Mouse (Mus musculus) layer of hippocampus, adult 8-10 months (tissue): ENCODE results near the gene Pnkp. TPM values are rescaled to one million over a fixed set of nuclear protein-coding genes. Genes with fewer than 3 reads are reported as not detected.

Experiments
- DNase-seq, 2 experiments: peaks; one replicate each; pipeline ENCODE4 v3.0.0; 2022; ENCODE audit warnings: low spot score in 2 of 2
- total RNA-seq, 4 experiments: library from RNA; stranded (reverse); gene quantifications; 2 replicates each; pipeline ENCODE4 v1.2.4; 2022

Gene Pnkp
- 10 to 100 TPM; 29.8 to 37.7 (median 32.4) TPM for total RNA-seq

DNA sequence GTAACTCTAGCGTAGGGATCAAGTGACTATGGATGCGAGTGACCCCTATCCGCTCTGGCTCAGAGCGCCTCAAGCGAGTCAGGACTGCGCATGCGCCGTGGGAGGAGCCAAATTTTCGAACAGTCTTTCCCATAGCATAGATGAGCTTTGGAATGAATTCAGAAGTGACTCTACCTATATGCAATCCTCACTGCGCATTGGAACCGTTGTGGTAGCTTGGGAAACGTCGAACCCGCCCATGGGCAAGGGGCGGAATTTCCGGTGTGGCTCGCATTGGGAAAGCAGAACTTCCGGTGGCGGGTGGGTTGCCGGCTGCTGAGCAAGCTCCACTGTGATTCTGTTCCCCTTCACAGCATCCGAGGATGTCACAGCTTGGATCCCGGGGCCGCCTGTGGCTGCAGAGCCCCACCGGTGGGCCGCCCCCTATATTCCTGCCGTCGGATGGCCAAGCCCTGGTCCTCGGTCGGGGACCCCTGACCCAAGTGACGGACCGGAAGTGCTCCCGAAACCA, at the start of gene Pnkp:
Gene Pnkp, plus strand, starts transcription at position 98 of the 511 bp plus-strand sequence.
- DNase-seq = peak; percentile 91 to 94

DNA sequence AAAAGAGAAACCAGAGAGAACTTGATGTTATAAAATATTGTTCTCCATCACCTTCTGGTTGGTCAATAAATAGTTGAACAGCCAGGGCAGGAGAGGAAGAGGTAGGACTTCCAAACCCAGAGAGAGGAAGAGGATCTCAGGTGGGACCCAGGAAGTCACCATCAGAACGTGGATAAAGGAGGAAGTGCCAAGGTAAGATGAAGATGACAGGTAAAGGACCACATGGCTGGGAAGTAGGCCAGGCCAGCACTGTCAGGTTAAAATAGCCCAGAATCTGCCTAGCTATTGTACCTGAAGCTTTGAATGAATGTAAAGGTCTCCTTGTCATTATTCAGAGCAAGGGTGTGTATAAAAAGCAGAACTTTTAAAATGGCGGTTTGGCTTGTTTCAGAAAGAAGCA, 48.0 kb upstream of the Pnkp start:
- DNase-seq = peak in 1 of 2 experiments; percentile 0

DNA sequence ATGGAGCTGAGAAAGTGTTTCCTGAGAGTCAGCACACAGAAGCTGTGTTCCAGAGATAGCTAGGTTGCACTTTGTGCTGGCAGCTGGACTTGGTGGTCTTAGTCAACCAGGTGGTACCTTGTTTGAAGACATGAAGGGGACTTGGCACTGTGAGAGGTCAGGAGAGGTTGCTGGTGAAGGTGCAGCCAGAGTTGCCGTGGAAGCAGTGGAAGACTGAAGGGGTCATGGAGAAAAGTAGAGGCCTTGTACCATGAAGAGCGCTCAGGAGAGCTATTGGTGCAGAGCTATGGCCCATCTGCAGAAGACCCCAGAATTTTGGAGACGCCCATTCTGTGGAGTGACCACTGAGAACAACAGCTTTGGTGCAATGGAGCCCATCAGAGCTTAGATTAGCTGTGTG, 47.5 kb upstream of the Pnkp start:
- peak in 1 of 2 experiments; percentile 1 for DNase-seq

DNA sequence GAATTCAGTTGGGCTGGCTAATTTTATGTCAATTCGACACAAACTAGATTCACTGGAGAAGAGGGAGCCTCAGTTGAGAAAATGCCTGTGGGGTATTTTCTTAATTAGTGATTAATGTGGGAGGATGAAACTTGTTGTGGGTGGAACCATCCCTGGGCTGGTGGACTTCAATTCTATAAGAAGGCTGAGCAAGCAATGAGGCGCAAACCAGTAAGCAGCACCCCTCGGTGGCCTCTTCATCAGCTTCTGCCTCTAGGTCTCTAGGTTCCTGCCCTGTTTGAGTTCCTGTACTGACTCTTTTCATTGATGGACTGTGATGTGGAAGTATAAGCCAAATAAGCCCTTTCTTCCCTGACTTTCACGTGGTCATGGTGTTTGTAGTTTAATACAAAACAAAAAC, 46.6 kb upstream of the Pnkp start:
- DNase-seq = no peak

DNA sequence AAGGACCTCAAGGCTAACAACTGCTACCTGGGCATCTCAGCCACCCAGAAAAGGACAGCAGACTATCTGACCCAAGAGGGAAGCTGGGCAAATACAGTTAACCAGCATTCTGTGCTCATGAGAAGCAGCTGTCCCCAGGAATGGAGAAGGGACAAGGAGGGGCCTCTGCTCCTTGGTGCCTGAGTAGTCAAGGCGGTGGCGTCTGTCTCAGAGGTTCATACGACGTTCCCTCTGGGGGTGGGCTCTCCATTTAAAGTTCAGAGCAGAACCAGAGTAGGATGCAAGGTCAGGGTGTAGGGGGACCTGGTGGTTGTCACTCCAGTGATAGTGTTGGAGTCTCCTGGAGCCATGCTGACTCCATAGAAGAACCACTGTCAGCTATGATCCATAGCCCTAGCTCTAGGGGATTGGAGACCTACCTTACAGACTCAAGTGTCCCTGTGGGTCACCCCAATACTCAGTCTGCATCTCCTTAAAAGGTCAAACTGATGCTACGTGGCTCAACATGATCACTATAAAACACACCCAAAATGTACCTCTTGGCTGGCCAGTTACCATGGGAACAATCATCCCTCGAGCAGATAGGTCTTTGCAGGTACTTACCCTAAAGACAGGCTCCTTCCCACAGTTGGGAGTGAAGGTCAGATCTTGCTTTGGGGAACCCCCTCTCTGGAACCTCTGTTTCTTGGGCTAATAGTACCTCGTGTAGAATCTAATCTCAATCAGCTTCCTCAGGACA, 46.0 kb upstream of the Pnkp start:
- peak in 1 of 2 experiments; percentile 1 for DNase-seq

DNA sequence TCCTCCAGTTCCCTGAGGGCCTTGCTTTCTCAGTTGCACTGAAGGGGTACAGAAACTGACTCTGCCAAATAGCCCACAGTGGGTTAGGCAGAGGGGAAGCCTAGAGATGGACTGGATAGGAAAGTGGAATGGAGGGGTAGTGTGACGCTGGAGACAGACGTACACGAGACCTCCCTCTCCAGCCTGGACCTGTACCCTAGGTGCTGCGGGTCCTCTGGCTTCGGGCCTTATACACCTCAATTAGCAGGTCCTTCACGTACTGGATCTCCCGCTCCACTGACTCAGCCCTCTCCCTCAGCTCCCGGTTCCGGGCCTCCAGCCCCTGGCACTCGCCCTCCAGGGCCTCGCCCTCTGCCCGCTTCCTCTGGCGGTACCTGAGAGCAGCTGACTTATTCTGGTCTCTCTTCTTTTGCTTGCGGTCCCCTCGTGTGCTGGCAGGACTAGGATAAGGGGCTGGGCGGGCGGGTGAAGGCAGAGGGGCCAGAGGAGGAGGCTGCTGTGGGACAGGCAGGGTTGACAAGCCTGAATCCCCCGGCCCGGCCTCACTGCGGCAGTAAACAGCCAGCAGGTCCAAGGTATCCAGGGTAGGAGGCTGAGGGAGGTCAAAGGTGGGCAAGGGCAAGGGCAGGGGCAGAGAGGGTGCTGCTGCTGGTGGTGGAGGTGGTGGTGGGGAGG, 44.2 kb upstream of the Pnkp start:
- DNase-seq = peak in 1 of 2 experiments; percentile 2

DNA sequence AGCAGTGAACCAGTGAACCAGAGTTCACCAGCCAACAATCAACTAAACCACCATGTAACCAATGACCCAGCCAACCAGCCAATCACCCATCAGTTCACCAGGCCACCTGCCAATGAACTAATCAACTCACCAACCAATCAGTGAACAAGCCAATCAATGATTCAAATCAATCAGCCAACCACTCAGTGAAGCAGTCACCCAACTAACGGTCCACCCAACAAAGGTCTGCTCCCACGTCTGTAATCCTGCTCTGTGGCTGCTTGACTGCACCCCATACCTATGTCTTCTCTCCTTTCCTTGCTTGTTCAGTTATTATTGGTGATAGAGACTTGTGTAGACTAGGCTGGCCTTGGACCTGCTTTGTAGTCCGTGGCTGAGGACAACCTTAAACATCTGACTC, 43.0 kb upstream of the Pnkp start:
- no peak for DNase-seq

DNA sequence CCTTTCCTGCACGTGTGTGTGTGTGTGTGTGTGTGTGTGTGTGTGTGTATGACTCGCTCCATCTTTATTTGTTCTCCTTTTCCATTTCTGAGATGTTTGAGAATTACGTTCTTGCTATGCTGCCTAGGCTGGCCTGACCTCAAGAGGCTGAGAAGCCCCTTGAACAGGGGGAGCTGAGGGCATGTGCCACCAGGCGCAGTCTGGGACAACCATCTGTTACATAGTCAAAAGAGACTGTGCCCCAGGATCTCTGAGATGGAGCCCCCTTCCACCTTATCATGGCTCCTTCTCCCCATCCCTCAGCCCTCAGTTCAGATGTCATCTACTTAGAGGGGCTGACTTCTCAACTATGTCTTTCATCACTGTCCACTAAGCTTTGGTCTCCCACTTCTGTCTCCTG, 42.5 kb upstream of the Pnkp start:
- DNase-seq = no peak

DNA sequence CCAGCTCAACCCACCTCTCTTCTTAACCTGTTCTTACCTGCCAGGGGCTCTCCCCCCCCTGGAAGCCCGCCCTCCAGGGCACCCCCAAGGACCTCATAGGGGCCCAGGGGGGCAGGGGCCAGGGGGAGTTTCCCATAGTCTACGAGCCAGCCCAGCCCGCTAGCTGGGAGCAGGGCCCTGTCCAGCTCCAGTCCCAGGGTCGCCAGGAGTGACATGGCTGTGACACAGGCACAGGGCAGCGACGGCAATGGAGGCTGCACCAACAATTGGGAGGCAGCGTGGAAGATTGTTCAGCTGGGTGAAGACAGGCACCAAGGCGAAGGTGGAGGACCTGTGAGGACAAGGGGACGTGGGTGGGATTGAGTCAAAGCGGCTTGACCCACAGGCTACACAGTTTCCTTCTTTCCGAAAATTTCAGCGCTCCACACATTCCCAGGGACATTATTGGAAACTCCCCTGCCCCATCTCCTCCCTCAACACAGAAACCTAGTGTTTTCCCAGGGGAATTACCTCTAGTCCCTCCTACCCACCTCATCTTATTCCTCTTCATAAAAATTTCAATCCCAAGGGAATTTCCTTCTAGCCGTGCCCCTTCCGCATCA, 41.9 kb upstream of the Pnkp start:
- no peak for DNase-seq

DNA sequence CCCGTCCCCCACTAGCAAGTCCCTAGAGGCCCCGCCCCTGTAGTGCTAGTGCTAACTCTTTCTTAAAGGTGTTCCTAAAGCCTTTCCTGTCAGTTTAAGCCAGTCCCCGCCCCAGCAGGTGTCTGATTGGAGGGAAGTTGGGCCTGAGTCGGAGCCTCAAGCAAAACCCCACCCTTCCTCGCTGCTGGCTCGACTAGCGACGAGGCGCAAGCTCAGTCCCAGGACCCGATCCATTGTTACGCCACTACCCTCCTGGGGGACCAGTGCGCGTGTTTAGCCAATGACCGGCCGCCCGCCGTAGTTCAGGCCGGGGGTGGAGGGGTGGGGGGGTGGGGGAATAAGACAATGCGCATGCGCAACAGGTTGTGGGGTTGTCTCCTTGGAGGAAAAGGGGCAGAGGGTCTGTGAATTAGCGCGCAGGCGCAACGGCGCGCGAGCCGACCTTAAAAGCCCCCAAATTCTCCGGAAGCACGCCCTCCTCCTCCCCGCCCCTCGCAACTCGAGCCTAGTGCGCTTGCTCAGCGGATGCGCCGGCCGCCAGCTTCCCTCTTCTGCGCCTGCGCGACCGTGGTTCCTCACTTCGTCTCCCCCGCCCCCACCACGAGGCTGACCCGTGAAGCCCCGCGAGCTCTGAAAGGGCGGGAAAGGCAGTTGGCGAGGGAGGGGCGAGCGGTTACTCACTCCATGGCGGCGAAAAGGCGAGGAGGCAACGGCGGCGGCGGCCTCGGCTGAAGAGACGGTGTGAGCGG, 41.0 kb upstream of the Pnkp start, which contains the start of the genes Nup62 and Il4i1:
Gene Nup62, plus strand, starts transcription at position 368 of the 749 bp plus-strand sequence.
Gene Il4i1, plus strand, starts transcription at position 667 of the 749 bp plus-strand sequence.
- peak; percentile 97 to 99 for DNase-seq

DNA sequence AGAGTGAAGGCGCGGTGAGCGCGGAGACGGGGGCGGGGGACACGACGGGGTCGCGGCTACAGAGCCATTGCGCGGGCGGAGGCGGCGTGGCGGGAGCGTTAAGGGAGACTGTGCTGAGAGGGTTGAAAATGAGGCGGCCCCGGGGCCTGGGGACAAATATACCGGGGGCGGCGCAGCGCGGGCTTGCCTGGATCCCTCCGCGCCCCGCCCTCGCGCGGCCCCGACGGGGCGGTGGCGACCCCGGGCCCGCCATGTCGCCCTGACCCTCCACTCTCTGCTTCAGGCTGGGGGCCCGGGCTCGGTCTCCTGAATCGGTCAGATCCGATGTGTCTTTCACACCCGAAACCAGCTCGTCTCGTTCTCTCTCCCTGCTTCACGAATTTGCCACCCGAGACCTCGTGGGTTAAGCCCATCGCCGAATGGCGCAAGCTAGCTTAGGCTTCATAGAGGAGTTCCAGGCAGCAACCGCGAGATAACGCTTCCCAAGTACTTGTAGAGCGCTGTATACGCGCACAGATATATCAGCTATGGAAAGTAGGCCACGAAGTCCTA, 40.4 kb upstream of the Pnkp start, which contains the start of gene Atf5:
Gene Atf5, minus strand, starts transcription at position 189 of the 552 bp plus-strand sequence.
- DNase-seq = no peak

DNA sequence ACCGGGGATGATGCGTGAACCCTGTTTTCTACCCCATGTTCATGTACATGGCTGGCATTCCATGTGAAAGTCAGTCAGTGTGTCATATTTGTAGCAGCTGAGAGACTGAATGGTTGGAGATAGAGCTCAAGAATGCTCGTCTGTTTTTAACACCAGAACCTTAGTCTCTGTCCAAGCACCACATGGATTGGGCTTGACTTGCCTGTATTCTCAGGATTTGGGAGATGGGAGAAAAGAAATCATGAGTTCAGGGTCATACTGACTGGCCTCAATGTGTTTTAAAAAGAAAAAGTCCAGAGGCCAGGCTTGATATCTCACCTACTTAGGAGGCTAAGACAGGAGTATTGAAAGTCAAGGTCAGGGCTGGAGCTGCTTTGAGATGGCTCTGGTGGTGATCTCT, 39.5 kb upstream of the Pnkp start:
- DNase-seq = peak in 1 of 2 experiments; percentile 1

DNA sequence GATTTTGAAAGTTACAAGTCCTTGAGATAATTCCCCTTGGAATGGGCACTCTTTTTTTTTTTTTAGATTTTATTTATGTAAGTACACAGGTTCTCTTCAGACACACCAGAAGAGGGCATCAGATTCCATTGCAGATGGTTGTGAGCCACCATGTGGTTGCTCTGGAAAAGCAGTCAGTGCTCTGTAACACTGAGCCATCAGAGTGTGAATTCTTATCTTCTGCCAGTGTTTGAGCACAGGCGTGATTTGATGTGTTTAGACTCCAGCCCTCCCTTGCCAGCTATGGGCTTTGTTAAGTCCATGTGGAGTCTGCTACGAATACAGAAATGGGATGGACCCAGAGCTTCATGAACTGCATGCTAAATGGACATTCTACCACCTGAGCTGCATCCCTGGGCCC, 38.8 kb upstream of the Pnkp start:
- no peak for DNase-seq

DNA sequence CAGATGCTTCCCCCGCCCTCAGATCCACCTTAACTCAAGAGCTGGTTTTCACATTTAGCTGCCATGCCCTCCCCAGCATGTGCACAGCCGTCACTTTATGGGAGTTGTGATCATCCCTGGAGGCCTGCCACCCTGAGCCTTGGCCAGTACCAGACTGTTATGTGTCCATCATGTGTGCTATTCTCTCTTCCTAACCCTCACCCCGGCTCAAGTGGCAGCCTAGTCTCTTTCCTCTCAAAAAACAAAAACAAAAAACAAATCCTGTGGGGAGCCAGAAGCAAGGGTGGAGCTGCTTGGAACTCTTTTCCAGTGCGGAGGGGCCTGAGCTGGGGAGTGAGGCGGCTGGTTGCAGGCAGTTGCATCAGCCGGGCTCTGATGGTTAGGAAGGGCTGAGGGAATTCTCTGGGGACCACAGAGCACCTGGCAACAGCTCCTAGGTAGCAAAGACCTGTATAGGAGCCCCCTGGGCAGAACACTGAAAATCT, 38.1 kb upstream of the Pnkp start:
- DNase-seq = peak in 1 of 2 experiments; percentile 15

DNA sequence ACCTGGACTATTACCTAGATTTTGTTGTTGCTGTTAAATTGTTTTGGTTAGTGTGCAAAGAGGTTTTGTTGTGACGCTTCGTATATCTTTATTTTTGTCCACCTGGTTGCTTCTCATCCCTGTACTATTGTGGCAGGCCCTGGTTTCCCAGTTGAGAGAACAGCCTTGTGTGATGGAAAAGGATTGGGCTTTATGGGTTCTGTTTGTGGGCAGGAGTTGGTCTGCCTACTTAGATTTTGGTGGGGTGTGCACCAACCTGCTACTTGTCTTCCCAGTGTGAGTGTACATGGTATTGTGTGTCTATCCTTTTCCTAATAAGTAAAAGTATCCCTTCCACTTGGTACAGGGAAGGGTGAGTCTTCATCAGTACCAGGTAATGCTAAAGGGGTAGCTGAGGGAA, 37.5 kb upstream of the Pnkp start:
- no peak for DNase-seq

DNA sequence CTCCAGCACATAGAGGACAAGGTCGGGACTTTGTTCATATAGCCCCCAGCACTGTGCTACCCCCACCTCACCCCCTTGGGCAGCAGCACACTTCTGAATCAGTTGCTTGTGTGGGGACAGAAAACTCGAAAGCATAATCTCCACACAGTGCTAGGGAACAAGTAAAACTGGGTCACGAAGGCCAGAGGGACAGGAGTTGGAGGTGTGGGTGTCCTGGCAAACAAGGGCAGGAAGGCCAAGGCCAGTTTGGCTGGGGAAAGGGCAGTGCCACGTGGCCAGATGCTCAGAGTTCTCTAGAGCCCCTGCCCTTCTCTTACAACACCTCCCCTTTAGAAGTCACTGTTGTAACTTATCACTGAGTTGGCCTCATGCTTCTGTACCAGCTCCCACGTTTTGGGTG, 37.1 kb upstream of the Pnkp start:
- DNase-seq = peak in 1 of 2 experiments; percentile 3

DNA sequence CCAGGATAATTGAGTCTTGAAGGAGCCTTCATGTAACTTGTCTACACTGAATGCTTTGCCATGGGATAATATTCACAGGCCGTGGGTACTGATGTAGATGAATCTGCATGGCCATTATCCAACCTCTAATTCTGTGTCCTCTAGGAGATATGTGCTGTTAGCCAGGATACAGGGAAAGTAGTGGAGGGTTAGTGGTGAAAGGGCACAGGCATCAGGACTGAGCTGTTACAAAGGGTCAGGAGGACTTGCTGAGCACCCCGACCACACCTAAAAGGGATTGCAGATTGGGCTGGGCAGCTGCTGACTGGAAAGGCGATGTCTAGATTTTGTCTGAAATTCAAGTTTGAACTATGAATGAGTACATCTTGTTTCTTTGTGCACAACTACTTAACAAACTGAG, 36.4 kb upstream of the Pnkp start:
- no peak for DNase-seq

DNA sequence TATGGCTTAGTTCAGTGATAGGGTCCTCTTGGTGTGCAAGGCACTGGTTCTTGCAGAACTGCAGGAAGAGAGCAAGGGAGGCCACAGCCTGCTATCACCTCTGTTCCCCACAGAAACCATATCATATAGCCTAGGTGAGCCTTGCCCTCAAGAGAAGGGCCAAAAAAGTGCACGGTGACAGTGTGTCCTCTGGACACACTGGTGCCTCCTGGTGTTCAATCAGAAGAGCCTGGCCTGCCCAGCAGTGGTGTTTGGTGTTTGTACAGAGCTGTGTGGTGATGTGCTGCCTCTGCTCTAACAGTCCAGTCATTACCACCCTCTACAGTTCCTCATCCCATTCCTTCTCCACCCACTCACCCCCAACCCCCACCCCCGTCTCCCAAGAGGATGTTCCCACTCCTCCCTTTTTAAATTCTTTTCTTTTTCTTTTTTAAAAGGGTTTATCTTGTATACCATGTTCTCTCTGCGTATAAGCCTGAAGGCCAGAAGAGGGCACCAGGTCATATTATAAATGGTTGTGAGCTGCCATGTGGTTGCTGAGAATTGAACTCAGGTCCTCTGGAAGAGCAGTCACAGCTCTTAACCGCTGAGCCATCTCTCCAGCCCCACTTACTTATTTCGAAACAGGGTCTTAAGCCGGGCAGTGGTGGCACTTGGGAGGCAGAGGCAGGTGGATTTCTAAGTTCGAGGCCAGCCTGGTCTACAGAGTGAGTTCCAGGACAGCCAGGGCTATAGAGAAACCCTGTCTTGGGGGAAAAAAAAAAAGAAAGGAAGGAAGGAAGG, 35.1 kb upstream of the Pnkp start:
- peak; percentile 1 for DNase-seq

DNA sequence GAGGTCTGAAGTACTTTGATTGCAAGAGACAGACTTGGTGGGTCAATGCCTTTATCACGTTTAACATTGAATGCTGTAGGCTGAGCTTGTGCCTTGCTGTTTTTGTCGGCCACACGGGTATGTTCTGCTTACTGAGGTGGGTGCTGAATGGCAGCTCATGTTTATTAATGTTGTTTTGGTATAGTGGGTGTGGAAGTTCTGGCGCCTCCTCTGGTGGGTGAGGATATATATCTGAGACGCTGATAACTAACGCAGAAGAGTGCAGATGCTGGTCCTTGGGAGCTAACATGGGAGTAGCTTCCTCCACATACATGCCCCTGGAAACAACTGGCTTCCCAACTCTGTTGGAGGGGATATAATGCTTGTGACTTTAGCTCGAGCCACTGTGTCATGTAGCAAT, 33.5 kb upstream of the Pnkp start:
- DNase-seq = peak in 1 of 2 experiments; percentile 4

DNA sequence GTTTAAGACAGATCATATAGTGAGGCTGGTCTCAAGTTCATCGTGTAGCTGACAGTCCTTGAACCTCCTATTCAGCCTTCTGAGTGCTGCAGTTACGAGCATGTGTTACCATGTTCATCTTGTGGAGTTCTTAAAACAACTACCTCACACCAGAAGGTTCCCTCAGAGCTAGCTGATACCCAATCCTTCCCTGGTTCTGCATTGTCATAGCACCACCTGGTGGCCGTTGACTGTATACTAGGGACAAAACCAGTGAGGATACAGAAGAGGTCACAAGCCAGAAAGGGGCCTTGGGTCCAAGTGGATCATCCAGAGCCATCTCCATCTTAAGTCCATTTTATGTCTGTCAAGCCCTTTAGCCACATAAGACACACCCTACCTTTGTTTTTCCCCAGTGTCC, 32.1 kb upstream of the Pnkp start:
- peak in 1 of 2 experiments; percentile 79 for DNase-seq
